Mouse (Mus musculus): ENCODE measurements around the gene Paxip1. TPM values are rescaled to one million over a fixed set of nuclear protein-coding genes. Genes with fewer than 3 reads are reported as not detected.

Gene Paxip1
- polyA plus RNA-seq (2015; fragmentation: Nextera tagmentation; extraction: Ambion mirVana): 33.8 and 34.1 TPM in 2 replicates

GRCm38 (mm10) chr5:27791303-27792172 is at the start of gene Paxip1:
Gene Paxip1, minus strand, starts transcription at chr5:27791691.
- peaks cover 22% of the 10 kb centered on the region for H3K4me1 ChIP-seq
- H3K4me2 ChIP-seq (replicated peaks): peak within 1 kb of the TSS; percentile 76
- peak; percentile 98 for ATAC-seq (ENCODE audit: low FRiP score, low read depth)
- H3K9me3 ChIP-seq: no peaks in the 10 kb centered on the region
- under 1% methylated on average over 70 of the region's 73 CpGs for WGBS
- H3K9ac ChIP-seq: peak within 1 kb of the TSS; percentile 89
- peak within 1 kb of the TSS; percentile 76 for H3K4me3 ChIP-seq
- peak within 1 kb of the TSS; percentile 89 for H3K27ac ChIP-seq
- H3K36me3 ChIP-seq: peaks cover 27% of the 10 kb centered on the region
- H3K27me3 ChIP-seq: no peaks in the 10 kb centered on the region

GRCm38 (mm10) chr5:27838061-27838460 is 46.6 kb upstream of the Paxip1 start:
- no peak overlapping the region for H3K4me2 ChIP-seq (replicated peaks)
- no peaks in the 10 kb centered on the region for H3K36me3 ChIP-seq
- no peaks in the 10 kb centered on the region for H3K9me3 ChIP-seq
- H3K4me1 ChIP-seq: no peaks in the 10 kb centered on the region
- peaks cover 26% of the 10 kb centered on the region for H3K27me3 ChIP-seq
- no peak for ATAC-seq (ENCODE audit: low FRiP score, low read depth)
- no peak overlapping the region for H3K27ac ChIP-seq
- H3K9ac ChIP-seq: no peak overlapping the region
- H3K4me3 ChIP-seq: no peak overlapping the region
- WGBS: 38% methylated on average over 4 of the region's 4 CpGs

- no peaks in the 10 kb centered on the region for H3K36me3 ChIP-seq
- ATAC-seq (ENCODE audit: low FRiP score, low read depth): no peak
- H3K4me1 ChIP-seq: no peaks in the 10 kb centered on the region
- 81% methylated on average over 2 of the region's 2 CpGs for WGBS
- H3K4me3 ChIP-seq: no peak overlapping the region
- H3K27me3 ChIP-seq: no peaks in the 10 kb centered on the region
- H3K9me3 ChIP-seq: no peaks in the 10 kb centered on the region
- no peak overlapping the region for H3K4me2 ChIP-seq (replicated peaks)
- H3K9ac ChIP-seq: no peak overlapping the region
- no peak overlapping the region for H3K27ac ChIP-seq
Measured at GRCm38 (mm10) chr5:27835096-27835495, 43.6 kb upstream of the Paxip1 start.

GRCm38 (mm10) chr5:27827971-27828370 is 36.5 kb upstream of the Paxip1 start:
- 25% methylated on average over 7 of the region's 7 CpGs for WGBS
- H3K36me3 ChIP-seq: no peaks in the 10 kb centered on the region
- no peaks in the 10 kb centered on the region for H3K4me1 ChIP-seq
- no peak overlapping the region for H3K4me3 ChIP-seq
- no peak overlapping the region for H3K27ac ChIP-seq
- H3K4me2 ChIP-seq (replicated peaks): no peak overlapping the region
- no peak overlapping the region for H3K9ac ChIP-seq
- no peaks in the 10 kb centered on the region for H3K9me3 ChIP-seq
- ATAC-seq (ENCODE audit: low FRiP score, low read depth): no peak
- no peaks in the 10 kb centered on the region for H3K27me3 ChIP-seq

GRCm38 (mm10) chr5:27821161-27821560 is 29.7 kb upstream of the Paxip1 start:
- 76% methylated on average over 6 of the region's 6 CpGs for WGBS
- Histone ChIP-seq H3K9ac (no peak overlapping the region), H3K36me3 (no peaks in the 10 kb centered on the region), H3K4me3 (no peak overlapping the region), H3K27ac (no peak overlapping the region), H3K9me3 (no peaks in the 10 kb centered on the region), H3K4me1 (no peaks in the 10 kb centered on the region), H3K27me3 (no peaks in the 10 kb centered on the region), H3K4me2 (replicated peaks) (no peak overlapping the region)
- no peak for ATAC-seq (ENCODE audit: low FRiP score, low read depth)

GRCm38 (mm10) chr5:27818840-27819672 is 27.6 kb upstream of the Paxip1 start:
- no peak for ATAC-seq (ENCODE audit: low FRiP score, low read depth)
- no peak overlapping the region for H3K4me3 ChIP-seq
- H3K27ac ChIP-seq: no peak overlapping the region
- WGBS: 61% methylated on average over 3 of the region's 3 CpGs
- H3K9me3 ChIP-seq: no peaks in the 10 kb centered on the region
- H3K4me2 ChIP-seq (replicated peaks): no peak overlapping the region
- H3K27me3 ChIP-seq: no peaks in the 10 kb centered on the region
- no peak overlapping the region for H3K9ac ChIP-seq
- no peaks in the 10 kb centered on the region for H3K36me3 ChIP-seq
- no peaks in the 10 kb centered on the region for H3K4me1 ChIP-seq

GRCm38 (mm10) chr5:27814282-27814681 is 22.8 kb upstream of the Paxip1 start:
- Histone ChIP-seq H3K9me3 (no peaks in the 10 kb centered on the region), H3K27ac (no peak overlapping the region), H3K4me3 (no peak overlapping the region), H3K4me1 (no peaks in the 10 kb centered on the region), H3K4me2 (replicated peaks) (no peak overlapping the region), H3K9ac (no peak overlapping the region), H3K27me3 (no peaks in the 10 kb centered on the region), H3K36me3 (no peaks in the 10 kb centered on the region)
- ATAC-seq (ENCODE audit: low FRiP score, low read depth): no peak
- 81% methylated on average over 2 of the region's 2 CpGs for WGBS

GRCm38 (mm10) chr5:27793923-27794322 is 2.4 kb upstream of the Paxip1 start:
- Histone ChIP-seq H3K4me3 (no peak overlapping the region), H3K9me3 (no peaks in the 10 kb centered on the region), H3K27ac (no peak overlapping the region), H3K4me2 (replicated peaks) (no peak overlapping the region), H3K36me3 (peaks cover 4% of the 10 kb centered on the region; the same call in 1 of the 2 replicates), H3K27me3 (no peaks in the 10 kb centered on the region), H3K4me1 (peaks cover 22% of the 10 kb centered on the region), H3K9ac (no peak overlapping the region)
- ATAC-seq (ENCODE audit: low FRiP score, low read depth): no peak
- WGBS: 21% methylated on average over 1 of the region's 1 CpGs

GRCm38 (mm10) chr5:27792531-27793205 is 1.2 kb upstream of the Paxip1 start:
- ATAC-seq (ENCODE audit: low FRiP score, low read depth): no peak
- H3K27ac ChIP-seq: no peak overlapping the region
- peak overlapping the region; percentile 76 for H3K4me2 ChIP-seq (replicated peaks)
- peak overlapping the region; percentile 89; the same call in 1 of the 2 replicates for H3K9ac ChIP-seq
- H3K36me3 ChIP-seq: peaks cover 16% of the 10 kb centered on the region
- no peaks in the 10 kb centered on the region for H3K27me3 ChIP-seq
- 52% methylated on average over 9 of the region's 9 CpGs for WGBS
- no peaks in the 10 kb centered on the region for H3K9me3 ChIP-seq
- H3K4me3 ChIP-seq: peak overlapping the region; percentile 76; the same call in 1 of the 2 replicates
- peaks cover 22% of the 10 kb centered on the region for H3K4me1 ChIP-seq

GRCm38 (mm10) chr5:27792173-27792470 is 631 bp upstream of the Paxip1 start:
- peaks cover 22% of the 10 kb centered on the region for H3K4me1 ChIP-seq
- peak overlapping the region; percentile 76 for H3K4me2 ChIP-seq (replicated peaks)
- peak overlapping the region; percentile 89; the same call in 1 of the 2 replicates for H3K27ac ChIP-seq
- ATAC-seq (ENCODE audit: low FRiP score, low read depth): no peak
- H3K9me3 ChIP-seq: no peaks in the 10 kb centered on the region
- peak overlapping the region; percentile 76 for H3K4me3 ChIP-seq
- 14% methylated on average over 8 of the region's 8 CpGs for WGBS
- no peaks in the 10 kb centered on the region for H3K27me3 ChIP-seq
- H3K36me3 ChIP-seq: peaks cover 21% of the 10 kb centered on the region
- peak overlapping the region; percentile 89 for H3K9ac ChIP-seq

- Histone ChIP-seq H3K27ac (peak overlapping the region; percentile 89), H3K9ac (peak overlapping the region; percentile 89), H3K27me3 (no peaks in the 10 kb centered on the region), H3K36me3 (peaks cover 33% of the 10 kb centered on the region), H3K4me3 (peak overlapping the region; percentile 76), H3K4me1 (peaks cover 22% of the 10 kb centered on the region), H3K9me3 (no peaks in the 10 kb centered on the region), H3K4me2 (replicated peaks) (peak overlapping the region; percentile 76)
- WGBS: 0% methylated on average over 45 of the region's 47 CpGs
- peak; percentile 88 for ATAC-seq (ENCODE audit: low FRiP score, low read depth)
Measured at GRCm38 (mm10) chr5:27790910-27791288, 592 bp downstream of the Paxip1 start.
